In the genomic region with DNA sequence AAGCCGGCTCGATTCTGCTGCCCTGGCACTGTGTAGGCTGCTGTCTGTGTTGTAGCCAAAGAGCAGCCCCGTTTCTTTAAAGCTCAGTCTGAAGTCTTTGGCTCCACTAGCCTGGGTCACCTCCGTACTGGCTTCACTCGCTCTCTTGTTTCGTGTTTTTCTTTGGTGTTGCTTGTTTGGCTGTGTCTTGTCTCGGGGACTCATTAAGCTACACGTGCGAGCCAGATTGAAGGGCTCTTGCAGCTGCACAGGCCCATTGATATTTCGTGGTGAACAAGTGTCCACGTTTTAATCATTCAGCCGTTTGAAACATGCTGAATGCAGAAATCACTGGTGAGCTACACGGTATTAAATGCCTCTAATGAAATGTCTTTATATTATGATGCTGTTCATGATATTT, we compare ENCODE assay signal across 21 mouse cellular contexts.
DNase-seq lines count a peak whose midpoint lies in the region; ATAC-seq and TF ChIP-seq lines count a peak whose summit lies in the region.
"Had no signal": no experiment of that assay in that cellular context is flagged by ENCODE, and none has a peak within 500 bp of the region (broad histone marks: within the 10 kb centered on the region; RNA-seq: fewer than 3 reads in every experiment).

No protein-coding gene starts in this region.

- H3K4me3 ChIP-seq in forebrain, embryonic 16.5 days (replicated peaks; ENCODE audit: low read length), result no peak overlapping the region
- H3K4me3 ChIP-seq: embryonic facial prominence, embryonic 12.5 days; heart, embryonic 13.5 days; hindbrain, embryonic 12.5 days had no signal

- no peaks in the 10 kb centered on the region for H3K36me3 ChIP-seq in forebrain, embryonic 16.5 days (ENCODE audit: control insufficient read depth, insufficient read depth)
- H3K36me3 ChIP-seq: embryonic facial prominence, embryonic 12.5 days; heart, embryonic 13.5 days; hindbrain, embryonic 12.5 days had no signal

- H3K27ac ChIP-seq in forebrain, embryonic 16.5 days (ENCODE audit: low read length), result no peak overlapping the region
- H3K27ac ChIP-seq: embryonic facial prominence, embryonic 12.5 days; heart, embryonic 13.5 days; hindbrain, embryonic 12.5 days had no signal

- whole genome bisulfite sequencing in forebrain, embryonic 16.5 days, result 64% methylated on average over 13 of the region's 13 CpGs

- no peaks in the 10 kb centered on the region for H3K9me3 ChIP-seq in forebrain, embryonic 16.5 days (ENCODE audit: control insufficient read depth, low read length)
- H3K9me3 ChIP-seq: embryonic facial prominence, embryonic 12.5 days; heart, embryonic 13.5 days; hindbrain, embryonic 12.5 days had no signal

- H3K27me3 ChIP-seq in forebrain, embryonic 16.5 days (replicated peaks; ENCODE audit: control insufficient read depth, insufficient read depth, low read length), result no peaks in the 10 kb centered on the region; the same call in 1 of the 2 replicates
- H3K27me3 ChIP-seq: embryonic facial prominence, embryonic 12.5 days; heart, embryonic 13.5 days; hindbrain, embryonic 12.5 days had no signal

- H3K9ac ChIP-seq in forebrain, embryonic 16.5 days (replicated peaks; ENCODE audit: low read depth, low read length), result no peak overlapping the region
- H3K9ac ChIP-seq: embryonic facial prominence, embryonic 12.5 days; heart, embryonic 13.5 days; hindbrain, embryonic 12.5 days had no signal

- TF ChIP-seq POLR2A in brain, embryonic 14.5 days (IDR thresholded peaks at IDR 0.05; ENCODE audit: borderline replicate concordance, extremely low read depth, insufficient read depth, insufficient read length, poor library complexity, severe bottlenecking), result no peak

- DNase-seq in heart, adult 11 months, result peak; percentile 73
- DNase-seq in heart, adult 8-10 months (ENCODE audit: low spot score), result no peak
- DNase-seq in brain, embryonic 14.5 days (ENCODE audit: low read depth), result peak; percentile 51
- peak; percentile 9 for DNase-seq in embryo, embryonic 10.5 days (ENCODE audit: low spot score)
- DNase-seq in lung, postnatal 10 days, result no peak
- no peak for DNase-seq in adrenal gland, adult 8-10 months
- DNase-seq: adrenal gland, postnatal 14 days; cerebellum, adult 11 months; cerebellum, adult 8-10 months; cerebellum, postnatal 14 days; gastrocnemius, postnatal 14 days; heart, postnatal 36 days; kidney, adult 8-10 months had no signal

- H3K4me1 ChIP-seq in forebrain, embryonic 16.5 days (replicated peaks; ENCODE audit: control insufficient read depth, insufficient read depth, low read length), result no peaks in the 10 kb centered on the region
- H3K4me1 ChIP-seq: embryonic facial prominence, embryonic 12.5 days; heart, embryonic 13.5 days; hindbrain, embryonic 12.5 days had no signal

- H3K4me2 ChIP-seq in forebrain, embryonic 16.5 days (ENCODE audit: low read length), result no peak overlapping the region
- H3K4me2 ChIP-seq: embryonic facial prominence, embryonic 12.5 days; heart, embryonic 13.5 days; hindbrain, embryonic 12.5 days had no signal

- no peak for TF ChIP-seq CTCF in brain, embryonic 14.5 days (IDR thresholded peaks at IDR 0.05; ENCODE audit: borderline replicate concordance, extremely low read depth, insufficient read depth, insufficient read length)

- peak; percentile 58 for ATAC-seq in forebrain, embryonic 16.5 days
- ATAC-seq in erythroblast, adult 5-6 weeks (replicated peaks; ENCODE audit: low FRiP score, poor library complexity, severe bottlenecking), result no peak
- ATAC-seq: hindbrain, embryonic 16.5 days; inflammation-experienced regulatory T-cells, adult 6 months; intestine, postnatal 0 days had no signal

Comparison
In these comparisons a context has a peak if more than half of its experiments do, and no peak if none do; other contexts are left out.
1. DNase-seq: peak in heart, adult 11 months (single experiment), brain, embryonic 14.5 days (single experiment) and embryo, embryonic 10.5 days (single experiment); none in heart, adult 8-10 months (single experiment), lung, postnatal 10 days (single experiment) and adrenal gland, adult 8-10 months (single experiment).